Mouse (Mus musculus): ENCODE measurements around the gene Dpp9. TPM values are rescaled to one million over a fixed set of nuclear protein-coding genes. Genes with fewer than 3 reads are reported as not detected.

Gene Dpp9
- total RNA-seq, 2 experiments from 2014 or later, result 68.2 to 70.9 TPM

- no peak for DNase-seq
These were observed 35.6 kb downstream of the Dpp9 start for GRCm38 (mm10) chr17:56182975-56183657.

DNA sequence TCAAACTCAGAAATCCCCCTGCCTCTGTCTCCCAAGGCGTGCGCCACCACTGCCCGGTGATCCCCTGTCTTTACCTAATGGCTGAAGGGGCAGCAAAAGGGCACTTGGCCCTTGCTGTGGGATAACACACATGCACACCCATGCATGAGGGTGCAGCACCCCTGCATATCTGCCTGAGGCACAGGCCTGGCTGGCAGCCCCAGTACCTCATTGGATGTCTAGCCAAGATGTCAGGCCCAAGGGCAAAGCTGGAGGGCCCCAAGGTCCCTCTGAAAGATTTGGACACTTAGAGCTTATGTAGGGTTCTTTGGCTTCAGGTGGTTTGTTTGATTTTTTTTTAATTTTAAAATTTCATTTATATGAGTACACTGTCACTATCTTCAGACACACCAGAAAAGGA is 43.3 kb downstream of the Dpp9 start:
- no peak for DNase-seq

DNA sequence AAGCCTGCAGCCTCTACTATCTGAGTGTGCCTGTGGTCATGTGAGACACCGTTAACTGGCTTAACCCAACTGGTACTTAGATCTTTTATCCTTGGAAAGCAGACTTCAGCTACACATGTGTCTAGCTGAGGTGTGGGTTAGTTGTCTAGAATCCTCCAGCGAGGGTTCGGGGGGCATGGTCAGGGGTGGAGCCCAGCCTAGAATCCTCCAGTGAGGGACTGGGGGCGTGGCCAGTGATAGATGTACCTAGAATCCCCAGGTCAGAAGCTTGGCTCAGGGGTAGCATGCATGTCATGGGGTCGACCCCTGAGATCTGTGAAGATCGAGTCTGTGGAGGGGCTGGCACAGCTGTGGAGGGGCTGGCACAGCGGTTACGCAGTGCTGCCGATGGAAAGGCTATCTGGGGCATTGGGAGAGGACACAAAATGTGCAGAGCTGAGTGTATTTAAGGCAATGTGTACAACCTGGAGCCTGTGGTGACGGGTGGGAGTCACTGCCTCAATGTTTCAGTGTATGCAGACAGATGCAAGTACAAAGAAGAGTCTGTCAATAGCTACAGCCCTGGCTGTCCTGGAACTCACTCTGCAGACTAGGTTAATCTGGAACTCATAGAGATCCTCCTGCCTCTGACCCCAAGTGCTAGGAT is 45.2 kb downstream of the Dpp9 start:
- DNase-seq, result no peak

DNA sequence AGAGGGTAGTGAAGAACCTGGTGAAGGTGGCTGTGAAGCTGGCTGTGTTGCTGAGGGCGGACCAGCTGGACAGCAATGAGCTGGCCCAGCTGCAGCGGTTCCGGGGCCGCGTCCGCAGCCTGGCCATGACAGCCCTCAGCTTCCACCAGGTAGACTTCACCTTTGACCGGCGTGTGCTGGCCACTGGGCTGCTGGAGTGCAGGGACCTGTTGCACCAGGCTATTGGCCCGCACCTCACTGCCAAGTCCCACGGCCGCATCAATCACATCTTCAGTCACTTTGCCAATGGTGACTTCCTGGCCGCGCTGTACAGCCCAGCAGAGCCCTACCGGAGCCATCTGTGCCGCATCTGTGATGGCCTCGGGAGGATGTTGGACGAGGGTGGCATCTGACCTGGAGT is 46.8 kb downstream of the Dpp9 start:
- DNase-seq, result no peak

DNA sequence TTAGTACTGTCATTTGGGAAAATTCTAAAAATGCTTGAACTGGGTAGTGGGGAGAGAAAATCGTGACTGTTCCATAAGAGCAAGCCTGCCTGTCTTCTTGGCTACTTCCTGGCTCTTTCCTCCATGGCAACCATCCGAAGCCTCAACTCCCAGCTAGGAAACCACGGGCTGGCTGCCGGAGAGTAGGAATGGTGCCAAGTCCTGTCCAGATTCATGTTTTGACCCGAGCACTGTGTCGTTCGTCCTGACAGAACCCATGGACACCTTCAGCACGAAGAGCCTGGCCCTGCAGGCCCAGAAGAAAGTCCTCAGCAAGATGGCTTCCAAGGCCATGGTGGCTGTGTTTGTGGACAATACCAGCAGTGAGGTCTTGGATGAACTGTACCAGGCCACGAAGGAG is 47.2 kb downstream of the Dpp9 start:
- no peak for DNase-seq

DNA sequence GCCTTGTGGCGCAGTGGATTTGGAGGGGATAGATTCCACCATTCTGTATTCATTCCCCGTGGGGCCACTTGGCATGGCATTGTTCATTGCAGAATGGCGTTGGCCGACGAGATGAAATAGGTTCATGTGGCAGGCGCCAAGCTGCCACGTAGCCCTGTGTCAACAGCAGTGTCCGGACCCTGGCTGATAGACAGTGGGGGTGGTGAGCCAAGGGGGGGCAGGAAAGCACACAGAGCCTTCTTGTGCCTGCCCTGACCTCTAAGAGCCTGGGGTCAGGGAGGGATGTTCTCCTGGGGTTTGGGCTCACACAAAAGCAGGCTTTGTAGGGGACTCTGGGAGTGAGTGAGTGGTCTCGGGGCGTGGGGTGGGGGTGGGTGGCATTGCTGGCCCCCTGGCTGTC is 48.1 kb downstream of the Dpp9 start:
- no peak for DNase-seq

GRCm38 (mm10) chr17:56169830-56170229 is 48.9 kb downstream of the Dpp9 start:
- no peak for DNase-seq

GRCm38 (mm10) chr17:56165671-56166070 is 53.0 kb downstream of the Dpp9 start:
- DNase-seq, result no peak

DNA sequence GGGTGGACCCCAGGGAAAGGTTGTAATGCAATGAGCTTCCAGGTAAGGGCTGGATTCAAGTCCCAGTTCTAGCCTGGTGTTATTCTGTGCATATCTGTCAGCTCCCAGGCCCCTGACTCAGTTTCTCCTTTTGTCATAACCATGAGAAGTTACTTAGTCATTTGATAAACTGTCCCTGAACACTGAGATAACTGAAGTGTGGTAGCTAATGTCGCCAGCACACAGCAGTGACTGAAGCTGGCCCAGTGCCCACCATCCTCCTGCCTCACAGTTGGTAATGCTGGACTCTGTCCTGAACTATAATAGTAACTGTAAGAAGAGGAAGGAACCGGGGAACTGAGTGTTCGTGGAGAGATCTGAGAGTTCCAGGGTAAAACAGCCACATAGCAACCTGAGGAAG is 54.2 kb downstream of the Dpp9 start:
- no peak for DNase-seq

DNA sequence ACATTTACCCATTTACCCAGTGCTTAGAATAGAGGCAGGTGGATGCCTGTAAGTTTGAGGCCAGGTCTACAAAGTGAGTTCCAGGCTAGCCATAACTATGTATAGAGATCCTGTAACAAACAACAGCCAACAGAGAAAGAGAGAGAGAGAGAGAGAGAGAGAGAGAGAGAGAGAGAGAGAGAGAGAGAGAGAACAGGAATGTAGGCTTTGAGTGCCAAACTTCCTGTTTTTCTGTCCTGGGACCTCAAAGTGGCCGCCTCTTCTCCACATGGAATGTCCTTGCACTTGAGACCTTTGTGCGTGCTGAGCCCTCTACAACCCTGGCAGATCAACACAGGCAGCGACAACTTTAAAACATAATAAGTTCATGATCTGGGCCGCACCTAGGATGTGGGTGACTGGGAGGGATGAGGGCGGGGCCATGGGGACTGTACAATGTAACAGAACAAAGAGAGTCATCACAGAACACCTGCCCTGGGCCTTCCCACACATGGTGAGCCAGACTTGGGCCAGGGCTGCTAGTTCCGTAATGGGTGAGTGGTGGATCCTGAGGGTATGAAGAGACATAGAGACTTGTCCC is 55.1 kb downstream of the Dpp9 start:
- DNase-seq, result no peak

DNA sequence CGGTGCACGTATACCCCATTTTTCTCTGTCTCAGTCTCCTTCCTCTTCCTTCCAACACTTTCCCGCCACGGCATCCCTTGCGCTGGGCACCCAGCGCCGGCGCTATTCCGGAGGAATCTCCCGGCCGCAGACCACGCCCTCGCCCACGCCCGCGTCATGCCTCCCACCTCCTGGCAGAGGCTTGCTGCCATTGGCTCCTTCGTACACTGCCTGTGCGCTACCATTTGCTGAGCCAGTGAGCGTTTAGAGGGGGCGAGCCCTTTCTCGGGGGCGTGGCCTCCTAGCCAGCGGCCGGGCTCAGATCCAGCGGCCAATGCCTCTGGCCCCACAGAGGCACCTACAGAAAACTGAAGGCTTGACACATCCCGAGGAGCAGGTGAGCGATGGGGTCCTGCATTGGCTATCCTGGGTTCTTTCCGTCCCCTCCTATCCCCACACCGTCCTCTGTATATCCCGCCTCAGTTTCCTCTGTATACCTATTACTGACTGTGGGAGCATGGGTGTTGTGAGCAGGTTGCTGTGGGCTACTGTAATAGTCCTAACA is 56.4 kb downstream of the Dpp9 start, which contains the start of gene Tnfaip8l1:
Gene Tnfaip8l1, plus strand, starts transcription at position 247 of the 544 bp plus-strand sequence.
- peak; percentile 93 to 94 for DNase-seq

- peak; percentile 52 to 56 for DNase-seq
These were observed 59.0 kb downstream of the Dpp9 start for GRCm38 (mm10) chr17:56159729-56160128.

DNA sequence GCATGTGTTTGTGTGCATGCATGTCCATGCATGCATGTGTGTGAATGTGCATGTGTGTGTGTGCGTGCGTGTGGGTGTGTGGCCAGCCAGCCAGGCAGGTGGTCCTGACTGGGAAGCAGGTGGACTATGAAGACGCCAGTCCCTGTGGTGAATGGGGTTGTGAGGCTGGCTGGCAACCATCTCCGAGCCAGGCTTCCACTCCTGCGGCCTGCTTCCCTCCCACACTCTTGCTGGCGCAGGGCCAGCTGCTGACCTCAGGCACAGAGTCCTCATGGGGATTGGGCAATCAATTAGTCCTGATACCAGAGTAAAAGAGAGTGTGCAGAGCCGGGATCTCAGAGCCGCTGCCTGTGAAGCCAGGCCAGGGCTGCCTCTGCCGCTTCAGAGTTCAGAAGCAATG is 65.1 kb downstream of the Dpp9 start:
- DNase-seq, result no peak

DNA sequence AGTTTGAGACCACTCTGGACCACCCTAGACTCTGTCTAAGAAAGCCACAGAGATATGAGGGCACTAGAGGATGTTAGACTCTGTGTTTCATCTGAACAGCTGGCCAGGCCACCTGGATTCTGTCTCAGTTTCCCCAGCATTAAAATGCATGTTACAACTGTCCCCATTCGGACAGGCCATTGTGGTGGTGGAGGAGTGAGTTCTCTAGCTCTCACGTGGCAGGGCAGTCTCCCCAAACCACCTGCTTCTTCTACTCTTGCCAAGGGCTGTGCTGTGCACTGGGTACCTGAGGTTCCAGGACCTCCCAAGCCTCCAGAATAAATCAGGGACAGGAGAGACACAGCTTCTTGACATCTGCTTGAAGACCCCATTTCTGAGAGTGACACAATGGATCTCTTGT is 68.8 kb downstream of the Dpp9 start:
- DNase-seq, result no peak

DNA sequence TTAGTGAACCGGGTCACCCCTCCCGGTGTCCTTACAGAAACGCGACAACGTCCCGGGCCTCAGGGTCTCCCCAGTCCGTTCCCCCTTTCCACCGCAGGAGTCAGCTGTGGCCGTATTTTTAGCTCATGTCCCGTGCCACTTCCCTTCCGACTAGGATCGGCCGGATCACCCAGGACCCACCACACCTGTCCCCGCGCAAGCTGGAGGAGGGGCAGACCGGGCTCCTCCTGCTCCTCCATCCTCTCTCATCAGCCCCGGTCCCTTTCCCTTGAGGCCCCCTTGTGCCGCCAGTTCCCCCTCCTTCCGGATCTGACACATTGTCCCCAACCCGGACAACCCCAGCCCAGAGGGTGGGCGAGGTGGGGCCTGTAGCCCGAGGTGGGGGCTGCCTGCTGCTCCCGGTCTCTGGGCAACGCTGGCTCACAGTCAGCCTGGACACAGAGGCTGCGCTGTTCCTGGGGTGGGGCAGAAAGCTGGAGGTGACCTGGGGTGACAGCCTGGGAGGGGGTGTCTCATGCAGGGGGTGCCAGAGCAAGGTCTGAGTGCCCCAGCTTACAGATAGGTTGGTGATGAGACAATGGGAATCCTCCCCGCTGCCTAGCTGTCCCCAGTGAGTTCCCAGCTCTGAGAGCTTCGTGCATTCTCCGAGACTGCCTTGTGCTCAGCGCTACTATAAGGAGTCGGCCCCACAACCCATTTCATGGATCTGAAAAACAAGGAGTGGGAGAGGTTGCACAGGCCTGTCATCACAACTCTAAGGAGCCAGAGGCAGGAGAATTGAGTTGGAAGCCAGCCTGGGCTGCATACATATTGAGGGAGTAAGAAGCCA is 69.7 kb downstream of the Dpp9 start:
- DNase-seq, result no peak

DNA sequence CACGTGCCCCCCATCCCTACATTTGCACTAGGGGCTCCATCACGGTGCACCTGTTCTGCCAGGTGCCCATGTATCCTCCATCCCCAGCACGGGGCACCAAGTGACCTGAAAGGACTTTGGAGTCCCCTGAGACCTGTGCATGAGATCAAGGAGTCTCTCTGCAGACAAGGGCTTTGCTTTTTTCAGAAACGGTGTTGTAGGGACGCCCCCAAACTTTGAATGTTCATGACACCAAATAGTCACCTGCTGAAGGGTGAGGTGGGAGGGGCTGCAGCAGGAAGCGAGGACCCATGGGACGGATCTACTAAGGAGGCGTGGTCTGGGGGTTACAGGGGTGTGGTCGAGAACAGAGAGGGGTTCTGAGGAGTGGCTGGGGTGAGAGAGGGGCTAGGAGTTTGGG is 70.4 kb downstream of the Dpp9 start:
- no peak for DNase-seq

- no peak for DNase-seq
These were observed 71.3 kb downstream of the Dpp9 start for GRCm38 (mm10) chr17:56147420-56147819.

GRCm38 (mm10) chr17:56146131-56146530 is 72.6 kb downstream of the Dpp9 start:
- DNase-seq, result no peak

- DNase-seq, result no peak
These were observed 74.2 kb downstream of the Dpp9 start for GRCm38 (mm10) chr17:56144546-56144945.

GRCm38 (mm10) chr17:56141702-56142605 is 76.8 kb downstream of the Dpp9 start:
- peak; percentile 70 to 71 for DNase-seq

- peak; percentile 80 to 85 for DNase-seq
These were observed 78.7 kb downstream of the Dpp9 start, which contains the start of gene Sema6b for GRCm38 (mm10) chr17:56139858-56140595. TSS of gene Sema6b (minus strand) at chr17:56140343.

Measured in layer of hippocampus, postnatal 36 days (tissue).